Mouse (Mus musculus) G1E (cell line): ENCODE measurements around the gene Htatip2. TPM values are rescaled to one million over a fixed set of nuclear protein-coding genes. Genes with fewer than 3 reads are reported as not detected.

Experiments
- ATAC-seq: 2 replicates; pipeline ENCODE4 v1.8.0; 2016; ENCODE audit warnings: mild to moderate bottlenecking; ENCODE audit not compliant: insufficient number of reproducible peaks, poor library complexity, low FRiP score, severe bottlenecking; ENCODE audit errors: extremely low read depth
- DNase-seq: peaks from one replicate; pipeline ENCODE4 v3.0.0; 2012; ENCODE audit warnings: low spot score
- H3K27me3 ChIP-seq: 2 replicates; pipeline ENCODE4 v1.6.1; 2012; ENCODE audit warnings: mild to moderate bottlenecking, low read length, inconsistent platforms; ENCODE audit not compliant: insufficient read depth
- H3K36me3 ChIP-seq: replicated peaks from 2 replicates; pipeline ENCODE3; 2012; ENCODE audit warnings: mild to moderate bottlenecking, inconsistent platforms
- H3K4me1 ChIP-seq: 2 replicates; pipeline ENCODE4 v1.6.1; 2012; ENCODE audit warnings: low read depth, low read length, inconsistent platforms, mixed read lengths; ENCODE audit not compliant: insufficient read depth
- H3K4me3 ChIP-seq: 2 replicates; pipeline ENCODE4 v1.5.1; 2012; ENCODE audit warnings: low read depth, mild to moderate bottlenecking, inconsistent platforms, low read length, moderate library complexity, mixed read lengths
- H3K9me3 ChIP-seq: replicated peaks from 2 replicates; pipeline ENCODE4 v1.6.1; 2012; ENCODE audit warnings: inconsistent platforms
- CTCF ChIP-seq: IDR thresholded peaks from 2 replicates; pipeline ENCODE4 v1.5.1; 2012; ENCODE audit warnings: low read depth, low read length, inconsistent platforms, mixed read lengths
- GATA1 ChIP-seq: IDR thresholded peaks from 2 replicates; pipeline ENCODE4 v1.6.1; 2012; ENCODE audit warnings: borderline replicate concordance, low read length, inconsistent platforms, mixed read lengths
- GATA2 ChIP-seq: IDR thresholded peaks from 2 replicates; pipeline ENCODE4 v1.6.1; 2012; ENCODE audit warnings: low read depth, low read length, inconsistent platforms, borderline replicate concordance
- POLR2AphosphoS5 ChIP-seq: IDR thresholded peaks from 2 replicates; pipeline ENCODE4 v1.6.1; 2012; ENCODE audit warnings: low read depth, low read length, inconsistent platforms; ENCODE audit not compliant: insufficient replicate concordance
- TAL1 ChIP-seq: conservative IDR thresholded peaks from 2 replicates; pipeline ENCODE4 v1.6.1; 2012; ENCODE audit warnings: low read depth, low read length, inconsistent platforms, mixed read lengths
- polyA plus RNA-seq: library from polyadenylated mRNA; stranded (reverse); fragments of >175 nt; gene quantifications from 2 replicates; pipeline ENCODE4 v1.2.3, GENCODE M21; 2012
- total RNA-seq, 2 experiments: library from RNA; stranded (forward) in 1 of 2; stranded (reverse) in 1 of 2; fragments of 200-1000 nt in 1 of 2; fragments of >200 nt in 1 of 2; fragmentation: Nextera tagmentation in 1 of 2; gene quantifications; 2 replicates each; pipeline ENCODE4 v1.2.3; 2014 to 2017

Gene Htatip2
- total RNA-seq (2014; fragmentation: Nextera tagmentation) (35.6 and 38.5 TPM in 2 replicates), total RNA-seq (2017) (25.5 and 27.8 TPM in 2 replicates), polyA plus RNA-seq (13.1 and 14.0 TPM in 2 replicates)

GRCm38 (mm10) chr7:49758934-49759571 is at the start of gene Htatip2:
Gene Htatip2, plus strand, starts transcription at chr7:49759115.
- Histone ChIP-seq H3K4me3 (peak within 1 kb of the TSS; percentile 91), H3K36me3 (peaks cover 37% of the 10 kb centered on the region), H3K9me3 (no peaks in the 10 kb centered on the region), H3K27me3 (0 out of 2 replicates have a peak, but pooled peaks cover 6% of the 10 kb centered on the region), H3K4me1 (peaks cover 60% of the 10 kb centered on the region)
- no peak for TF ChIP-seq GATA2
- no peak for TF ChIP-seq TAL1
- no peak for TF ChIP-seq CTCF
- no peak for TF ChIP-seq POLR2AphosphoS5
- no peak for TF ChIP-seq GATA1
- peak; percentile 91 for DNase-seq
- peak; percentile 24; the same call in 1 of the 2 replicates for ATAC-seq

GRCm38 (mm10) chr7:49709381-49710021 is 49.4 kb upstream of the Htatip2 start:
- DNase-seq: no peak
- H3K9me3 ChIP-seq: 0 out of 2 replicates have a peak, but pooled peaks cover 3% of the 10 kb centered on the region
- no peaks in the 10 kb centered on the region for H3K27me3 ChIP-seq
- TF ChIP-seq POLR2AphosphoS5: no peak
- no peak for TF ChIP-seq TAL1
- TF ChIP-seq GATA1: no peak
- TF ChIP-seq CTCF: no peak
- no peak for TF ChIP-seq GATA2
- no peak overlapping the region for H3K4me3 ChIP-seq
- no peaks in the 10 kb centered on the region for H3K4me1 ChIP-seq
- ATAC-seq: no peak
- H3K36me3 ChIP-seq: no peaks in the 10 kb centered on the region

GRCm38 (mm10) chr7:49717942-49718733 is 40.8 kb upstream of the Htatip2 start:
- H3K9me3 ChIP-seq: no peaks in the 10 kb centered on the region
- H3K4me3 ChIP-seq: no peak overlapping the region
- ATAC-seq: no peak
- no peaks in the 10 kb centered on the region for H3K36me3 ChIP-seq
- no peaks in the 10 kb centered on the region for H3K27me3 ChIP-seq
- H3K4me1 ChIP-seq: no peaks in the 10 kb centered on the region
- DNase-seq: no peak
- TF ChIP-seq CTCF (no peak), POLR2AphosphoS5 (no peak), GATA2 (no peak), TAL1 (no peak), GATA1 (no peak)

GRCm38 (mm10) chr7:49734342-49734741 is 24.6 kb upstream of the Htatip2 start:
- Histone ChIP-seq H3K4me1 (no peaks in the 10 kb centered on the region), H3K4me3 (no peak overlapping the region), H3K9me3 (no peaks in the 10 kb centered on the region), H3K36me3 (no peaks in the 10 kb centered on the region), H3K27me3 (no peaks in the 10 kb centered on the region)
- ATAC-seq (no peak), DNase-seq (no peak)
- TF ChIP-seq POLR2AphosphoS5: no peak
- no peak for TF ChIP-seq GATA2
- TF ChIP-seq GATA1: no peak
- TF ChIP-seq CTCF: no peak
- TF ChIP-seq TAL1: no peak

GRCm38 (mm10) chr7:49739448-49739847 is 19.5 kb upstream of the Htatip2 start:
- H3K36me3 ChIP-seq: no peaks in the 10 kb centered on the region
- ATAC-seq (no peak), DNase-seq (no peak)
- TF ChIP-seq CTCF: no peak
- TF ChIP-seq POLR2AphosphoS5: no peak
- no peak for TF ChIP-seq TAL1
- TF ChIP-seq GATA1: no peak
- TF ChIP-seq GATA2: no peak
- no peaks in the 10 kb centered on the region for H3K9me3 ChIP-seq
- no peak overlapping the region for H3K4me3 ChIP-seq
- H3K4me1 ChIP-seq: no peaks in the 10 kb centered on the region
- 0 out of 2 replicates have a peak, but pooled peaks cover 3% of the 10 kb centered on the region for H3K27me3 ChIP-seq
